Mouse (Mus musculus) kidney, embryonic 16.5 days (tissue): ENCODE measurements at regions not wholly inside any gene's neighbourhood (a gene's known extent, or its start where the extent isn't known, plus 50 kb on each side); places are given as distances from the start of the nearest gene placed in this dataset.

Experiments
- ATAC-seq: fragments of 200-750 bp; cut with Nextera tagmentation; 2 replicates; pipeline ENCODE4 v1.8.0; 2017; ENCODE audit warnings: moderate TSS enrichment; ENCODE audit not compliant: low FRiP score, low TSS enrichment
- H3K27ac ChIP-seq: fragments of 300-500 bp; sonication (generic); 2 replicates; pipeline ENCODE4 v1.5.1; 2014; ENCODE audit warnings: low read length
- H3K27me3 ChIP-seq: fragments of 300-500 bp; sonication (generic); 2 replicates; pipeline ENCODE4 v1.6.1; 2014; ENCODE audit warnings: low read length, control low read depth, mixed read lengths; ENCODE audit not compliant: insufficient read depth
- H3K36me3 ChIP-seq: fragments of 300-500 bp; sonication (generic); 2 replicates; pipeline ENCODE4 v1.6.1; 2014; ENCODE audit warnings: low read length, control low read depth, mixed read lengths; ENCODE audit not compliant: insufficient read depth
- H3K4me1 ChIP-seq: fragments of 300-500 bp; sonication (generic); 2 replicates; pipeline ENCODE4 v1.6.1; 2014; ENCODE audit warnings: low read length, control low read depth, mixed read lengths; ENCODE audit not compliant: insufficient read depth
- H3K4me2 ChIP-seq: fragments of 300-500 bp; sonication (generic); replicated peaks from 2 replicates; pipeline ENCODE4 v1.6.1; 2014; ENCODE audit warnings: low read depth, low read length
- H3K4me3 ChIP-seq: fragments of 300-500 bp; sonication (generic); 2 replicates; pipeline ENCODE4 v1.5.1; 2014; ENCODE audit warnings: mild to moderate bottlenecking, low read length
- H3K9ac ChIP-seq: fragments of 300-500 bp; sonication (generic); replicated peaks from 2 replicates; pipeline ENCODE4 v1.6.1; 2014; ENCODE audit warnings: low read length
- H3K9me3 ChIP-seq: fragments of 300-500 bp; sonication (generic); 2 replicates; pipeline ENCODE4 v1.6.1; 2016; ENCODE audit warnings: low read length, control low read depth
- WGBS: fragments of 180-500 bp; shearing (Covaris S2); extraction: QIAGEN DNeasy Blood & Tissue Kit; methylation state at CpG from one replicate; pipeline ENCODE4 v1.1.7; 2014; 5-methylcytosine and 5-hydroxymethylcytosine counted together

DNA sequence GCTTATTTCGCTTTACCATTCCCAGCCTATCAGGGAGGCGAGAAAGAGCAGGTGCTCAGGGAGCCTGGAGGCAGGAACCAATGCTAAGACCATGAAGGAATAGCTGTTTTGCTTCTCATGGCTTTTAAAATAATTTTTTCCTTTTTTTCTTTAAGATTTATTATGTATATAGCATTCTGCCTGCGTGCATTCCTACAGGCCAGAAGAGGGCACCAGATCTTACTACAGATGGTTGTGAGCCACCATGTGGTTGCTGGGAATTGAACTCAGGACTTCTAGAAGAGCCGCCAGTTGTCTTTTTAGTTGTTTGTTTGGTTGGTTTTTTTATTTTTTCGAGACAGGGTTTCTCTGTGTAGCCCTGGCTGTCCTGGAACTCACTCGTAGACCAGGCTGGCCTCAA is 113.6 kb upstream of the Armc2 start:
- no peaks in the 10 kb centered on the region for H3K36me3 ChIP-seq
- no peak overlapping the region for H3K9ac ChIP-seq
- no peak overlapping the region for H3K4me2 ChIP-seq
- 93% methylated on average over 6 of the region's 6 CpGs for WGBS
- H3K4me3 ChIP-seq: no peak overlapping the region
- H3K9me3 ChIP-seq: 0 out of 2 replicates have a peak, but pooled peaks cover 3% of the 10 kb centered on the region
- H3K4me1 ChIP-seq: no peaks in the 10 kb centered on the region
- no peaks in the 10 kb centered on the region for H3K27me3 ChIP-seq
- no peak overlapping the region for H3K27ac ChIP-seq
- no peak for ATAC-seq

GRCm38 (mm10) chr10:42131298-42131697 is 113.1 kb upstream of the Armc2 start:
- Histone ChIP-seq H3K36me3 (no peaks in the 10 kb centered on the region), H3K4me1 (no peaks in the 10 kb centered on the region), H3K9me3 (0 out of 2 replicates have a peak, but pooled peaks cover 3% of the 10 kb centered on the region), H3K9ac (no peak overlapping the region), H3K27me3 (no peaks in the 10 kb centered on the region), H3K27ac (no peak overlapping the region), H3K4me3 (no peak overlapping the region), H3K4me2 (no peak overlapping the region)
- 24% methylated on average over 2 of the region's 2 CpGs for WGBS
- 0 out of 2 replicates have a peak, but pooled peaks have one; percentile 19 for ATAC-seq

GRCm38 (mm10) chr10:42127865-42128419 is 109.7 kb upstream of the Armc2 start:
- Histone ChIP-seq H3K36me3 (no peaks in the 10 kb centered on the region), H3K9ac (no peak overlapping the region), H3K27ac (no peak overlapping the region), H3K9me3 (0 out of 2 replicates have a peak, but pooled peaks cover 3% of the 10 kb centered on the region), H3K4me2 (no peak overlapping the region), H3K4me3 (no peak overlapping the region), H3K27me3 (no peaks in the 10 kb centered on the region), H3K4me1 (peaks cover 2% of the 10 kb centered on the region; the same call in 1 of the 2 replicates)
- WGBS: 70% methylated on average over 14 of the region's 14 CpGs
- peak; percentile 61; the same call in 1 of the 2 replicates for ATAC-seq

GRCm38 (mm10) chr10:42126816-42127215 is 108.6 kb upstream of the Armc2 start:
- WGBS: 68% methylated on average over 1 of the region's 1 CpGs
- no peak for ATAC-seq

GRCm38 (mm10) chr10:42122768-42123635 is 104.8 kb upstream of the Armc2 start:
- no peak overlapping the region for H3K4me2 ChIP-seq
- no peaks in the 10 kb centered on the region for H3K36me3 ChIP-seq
- no peak overlapping the region for H3K9ac ChIP-seq
- peaks cover 12% of the 10 kb centered on the region; the same call in 1 of the 2 replicates for H3K4me1 ChIP-seq
- 47% methylated on average over 7 of the region's 7 CpGs for WGBS
- no peak overlapping the region for H3K4me3 ChIP-seq
- H3K9me3 ChIP-seq: no peaks in the 10 kb centered on the region
- ATAC-seq: no peak
- peak overlapping the region; percentile 44; the same call in 1 of the 2 replicates for H3K27ac ChIP-seq
- no peaks in the 10 kb centered on the region for H3K27me3 ChIP-seq

More at GRCm38 (mm10) chr10:42126816-42127215, 108.6 kb upstream of the Armc2 start:
- H3K4me3 ChIP-seq: no peak overlapping the region
- H3K4me2 ChIP-seq: no peak overlapping the region
- H3K9me3 ChIP-seq: no peaks in the 10 kb centered on the region
- H3K9ac ChIP-seq: no peak overlapping the region
- H3K4me1 ChIP-seq: peaks cover 12% of the 10 kb centered on the region; the same call in 1 of the 2 replicates
- H3K27me3 ChIP-seq: no peaks in the 10 kb centered on the region
- H3K27ac ChIP-seq: no peak overlapping the region
- H3K36me3 ChIP-seq: no peaks in the 10 kb centered on the region

DNA sequence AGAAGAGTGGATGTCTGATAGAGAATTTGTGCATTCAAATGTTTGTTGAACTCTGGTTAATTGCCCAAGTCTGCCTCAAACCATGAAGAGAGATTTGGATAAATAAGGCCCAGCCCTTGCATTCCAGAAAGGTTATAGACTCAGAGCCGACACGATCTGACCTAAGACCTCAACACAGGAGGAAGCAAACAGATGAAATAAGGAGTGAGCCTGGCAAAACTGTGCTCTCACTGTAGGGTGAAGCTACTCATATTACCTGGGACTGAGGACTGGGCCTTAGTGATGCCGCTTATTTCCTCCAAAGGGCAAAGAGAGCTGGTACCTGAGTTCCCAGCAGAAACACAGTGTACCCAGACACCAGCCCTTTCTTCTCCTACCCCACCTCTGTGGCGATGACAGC is 103.7 kb upstream of the Armc2 start:
- WGBS: 48% methylated on average over 4 of the region's 4 CpGs
- no peaks in the 10 kb centered on the region for H3K9me3 ChIP-seq
- no peak overlapping the region for H3K4me3 ChIP-seq
- no peak overlapping the region for H3K4me2 ChIP-seq
- no peak for ATAC-seq
- no peak overlapping the region for H3K27ac ChIP-seq
- no peaks in the 10 kb centered on the region for H3K27me3 ChIP-seq
- peaks cover 12% of the 10 kb centered on the region; the same call in 1 of the 2 replicates for H3K4me1 ChIP-seq
- no peaks in the 10 kb centered on the region for H3K36me3 ChIP-seq
- H3K9ac ChIP-seq: no peak overlapping the region

DNA sequence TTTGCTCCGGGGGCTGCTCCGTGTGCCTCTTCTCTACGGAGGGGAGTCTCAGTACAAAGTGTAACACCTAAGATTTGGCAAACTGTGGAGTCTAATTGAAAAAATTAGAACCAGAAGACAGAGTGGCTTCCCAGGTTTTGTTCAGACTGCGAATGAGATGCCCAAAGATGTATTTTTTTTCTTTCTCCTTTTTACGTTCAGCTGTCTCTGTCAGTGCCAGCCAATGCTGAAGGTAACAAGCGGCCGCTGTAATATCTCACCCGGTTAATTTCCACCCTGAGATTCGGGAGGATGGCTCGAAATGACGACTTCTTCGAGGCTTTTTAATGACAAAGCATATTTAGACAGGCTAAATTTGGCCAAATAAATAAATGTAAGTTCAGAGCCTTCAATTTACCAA is 101.1 kb upstream of the Armc2 start:
- H3K27me3 ChIP-seq: no peaks in the 10 kb centered on the region
- ATAC-seq: no peak
- H3K9ac ChIP-seq: no peak overlapping the region
- H3K9me3 ChIP-seq: no peaks in the 10 kb centered on the region
- H3K27ac ChIP-seq: no peak overlapping the region
- H3K4me3 ChIP-seq: no peak overlapping the region
- H3K36me3 ChIP-seq: no peaks in the 10 kb centered on the region
- peaks cover 12% of the 10 kb centered on the region; the same call in 1 of the 2 replicates for H3K4me1 ChIP-seq
- H3K4me2 ChIP-seq: no peak overlapping the region
- 68% methylated on average over 12 of the region's 12 CpGs for WGBS

DNA sequence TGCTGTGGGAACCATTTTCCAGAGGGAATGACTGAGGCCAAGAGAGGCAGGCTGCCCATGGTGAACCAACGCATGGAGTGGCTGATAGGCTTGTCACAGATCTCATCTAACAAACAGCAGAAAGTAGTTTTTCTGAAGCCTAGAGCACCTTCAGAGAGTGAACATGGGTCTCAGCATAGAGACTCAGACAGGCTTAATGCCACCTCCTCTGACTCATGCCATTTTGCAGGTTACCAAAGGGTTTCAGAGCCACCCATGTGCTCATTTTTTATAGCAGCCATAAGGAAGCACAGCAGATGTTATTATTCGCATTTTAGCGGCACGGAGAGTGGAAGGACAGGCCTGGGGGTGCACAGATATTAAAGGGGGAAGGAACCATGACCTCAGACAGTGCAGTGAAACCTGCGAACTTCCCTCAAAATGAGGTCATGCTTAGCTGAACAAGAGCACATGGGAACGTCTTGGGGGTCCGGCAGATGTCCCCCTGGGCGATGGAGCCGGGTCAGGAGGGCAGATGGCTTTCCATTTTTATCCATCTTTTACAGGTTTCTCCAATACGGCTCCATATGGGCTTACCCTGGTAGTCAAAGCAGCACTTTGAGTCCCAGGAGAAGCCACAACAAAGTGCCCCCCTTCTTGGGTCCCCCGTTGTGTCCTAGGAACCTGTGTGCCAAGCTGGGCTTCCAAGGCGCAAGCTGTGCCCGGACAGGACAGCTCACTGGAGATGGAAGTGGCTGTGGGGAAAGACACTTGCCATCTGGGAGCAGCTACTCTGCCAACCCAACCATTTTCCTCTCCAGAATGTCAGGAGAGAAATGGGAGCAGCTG is 100.3 kb upstream of the Armc2 start:
- H3K27me3 ChIP-seq: no peaks in the 10 kb centered on the region
- no peaks in the 10 kb centered on the region for H3K9me3 ChIP-seq
- H3K4me1 ChIP-seq: peaks cover 12% of the 10 kb centered on the region; the same call in 1 of the 2 replicates
- no peaks in the 10 kb centered on the region for H3K36me3 ChIP-seq
- no peak overlapping the region for H3K27ac ChIP-seq
- H3K4me2 ChIP-seq: no peak overlapping the region
- H3K9ac ChIP-seq: no peak overlapping the region
- ATAC-seq: no peak
- 75% methylated on average over 13 of the region's 13 CpGs for WGBS
- no peak overlapping the region for H3K4me3 ChIP-seq

GRCm38 (mm10) chr10:42117523-42117922 is 99.3 kb upstream of the Armc2 start:
- Histone ChIP-seq H3K4me2 (no peak overlapping the region), H3K27ac (no peak overlapping the region), H3K9me3 (no peaks in the 10 kb centered on the region), H3K36me3 (no peaks in the 10 kb centered on the region), H3K4me3 (no peak overlapping the region), H3K27me3 (no peaks in the 10 kb centered on the region), H3K4me1 (peaks cover 5% of the 10 kb centered on the region; the same call in 1 of the 2 replicates), H3K9ac (no peak overlapping the region)
- WGBS: 94% methylated on average over 5 of the region's 5 CpGs
- no peak for ATAC-seq
